Mouse (Mus musculus) gastrocnemius, adult 18-20 months (tissue): Measurements from ENCODE around the gene Dand5. TPM values are rescaled to one million over a fixed set of nuclear protein-coding genes. Genes with fewer than 3 reads are reported as not detected.
"Not testable (repeated sequence)": the region's sequence is repeated elsewhere in the genome, so short reads cannot be mapped to it uniquely, and the experiment has no call there.

Experiments
- DNase-seq: peaks from one replicate; pipeline ENCODE4 v3.0.0; 2021; ENCODE audit warnings: low spot score
- total RNA-seq, 2 experiments: library from RNA; stranded (reverse); gene quantifications; 2 replicates each; pipeline ENCODE4 v1.2.3; 2021

Dand5 gene
- total RNA-seq, 2 experiments from 2014 or later, result 12.8 to 12.9 TPM

DNA sequence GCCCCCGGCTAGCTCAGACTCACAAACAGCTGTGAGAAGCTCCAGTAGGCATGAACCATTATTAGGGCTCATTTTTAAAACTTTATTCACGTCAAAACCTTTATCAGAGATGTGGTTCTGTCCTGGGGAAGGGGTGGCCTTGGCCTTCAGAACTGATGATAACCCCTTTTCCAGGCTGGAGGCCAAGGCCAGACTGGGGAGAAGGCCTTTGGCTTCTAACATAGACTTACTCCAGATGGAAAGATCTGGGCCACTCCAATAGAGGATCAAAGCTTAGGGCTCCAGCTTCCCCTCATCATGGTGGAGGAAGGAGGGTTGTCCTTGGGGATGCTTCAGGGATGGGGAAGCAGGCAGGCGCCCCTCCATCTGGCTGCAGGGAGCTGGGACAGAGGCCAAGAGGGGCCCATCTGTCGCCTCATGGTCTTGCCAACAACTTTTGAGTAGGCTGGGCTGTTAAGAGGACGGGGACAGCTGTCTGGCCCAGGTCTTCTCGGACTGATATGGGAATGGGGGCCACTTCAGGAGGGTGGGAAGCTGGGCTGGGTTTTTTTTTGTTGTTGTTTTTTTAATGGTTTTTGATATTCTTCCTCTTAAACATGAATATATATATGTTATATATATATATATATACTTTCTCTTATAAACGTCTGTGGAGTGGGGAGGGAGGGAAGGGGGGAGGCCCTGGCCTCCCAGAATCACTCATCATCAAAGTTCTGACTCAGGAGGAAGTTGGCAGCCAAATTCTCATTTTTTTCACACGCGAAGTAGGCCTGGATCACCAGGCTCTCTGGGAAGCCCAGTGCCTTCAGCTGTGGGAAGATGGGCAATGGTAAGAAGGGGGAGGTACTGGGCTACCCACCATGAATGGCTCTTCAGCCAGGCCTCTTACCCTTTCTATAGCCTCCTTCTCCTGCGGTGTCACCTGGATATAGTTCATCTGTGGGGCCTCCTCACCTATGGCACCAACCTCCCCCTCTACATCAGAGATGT, 12.5 kb upstream of the Dand5 start:
- no peak for DNase-seq

- no peak for DNase-seq
Measured at GRCm38 (mm10) chr8:84834002-84834865, 11.6 kb upstream of the Dand5 start.

DNA sequence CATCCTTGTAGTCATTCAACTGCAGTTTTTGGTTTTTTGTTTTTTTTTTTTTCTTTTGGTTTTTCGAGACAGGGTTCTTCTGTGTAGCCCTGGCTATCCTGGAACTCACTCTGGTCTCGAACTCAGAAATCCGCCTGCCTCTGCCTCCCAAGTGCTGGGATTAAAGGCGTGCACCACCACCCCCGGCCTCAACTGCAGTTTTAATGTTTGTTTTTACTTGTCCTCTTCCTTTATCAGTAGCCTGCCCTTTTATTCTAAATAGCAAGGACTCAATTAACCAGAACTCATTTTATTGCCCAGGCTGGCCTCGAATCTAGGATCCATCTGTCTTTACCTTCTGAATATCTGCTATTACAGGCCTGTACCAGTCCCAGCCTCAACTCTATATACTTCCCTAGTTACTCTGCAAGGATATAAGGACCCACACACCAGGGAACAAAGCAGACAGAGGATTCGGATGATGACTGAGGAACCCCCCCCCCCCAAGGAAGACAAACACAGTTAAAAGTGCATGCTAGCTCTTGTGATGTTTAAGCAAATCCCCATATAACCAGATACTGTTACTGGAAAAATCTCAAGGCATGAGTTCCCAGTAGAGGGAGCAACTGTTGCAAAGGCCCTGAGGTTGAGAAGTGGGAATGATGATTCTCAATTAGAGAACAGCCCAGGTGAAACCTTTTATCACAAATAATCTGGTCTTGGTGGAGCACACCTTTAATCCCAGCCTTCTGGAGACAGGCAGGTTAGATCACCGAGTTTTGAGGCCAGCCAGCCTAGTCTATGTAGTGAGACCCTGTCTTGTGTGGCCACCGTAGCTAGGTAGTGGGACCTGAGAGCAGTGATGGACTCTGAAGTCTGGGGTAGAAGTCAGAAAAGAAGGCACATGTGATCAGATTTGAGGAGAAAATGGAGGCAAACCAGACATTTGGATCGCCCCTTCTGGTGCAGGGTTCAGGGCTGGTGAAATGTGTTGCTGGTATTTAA, 10.4 kb upstream of the Dand5 start:
- no peak for DNase-seq

- peak; percentile 75 for DNase-seq
Measured at GRCm38 (mm10) chr8:84832034-84832717, 9.6 kb upstream of the Dand5 start.

- peak; percentile 70 for DNase-seq
Measured at GRCm38 (mm10) chr8:84831490-84831889, 8.9 kb upstream of the Dand5 start, which contains the start of gene Gadd45gip1. Gene Gadd45gip1, plus strand, starts transcription at chr8:84831522.

DNA sequence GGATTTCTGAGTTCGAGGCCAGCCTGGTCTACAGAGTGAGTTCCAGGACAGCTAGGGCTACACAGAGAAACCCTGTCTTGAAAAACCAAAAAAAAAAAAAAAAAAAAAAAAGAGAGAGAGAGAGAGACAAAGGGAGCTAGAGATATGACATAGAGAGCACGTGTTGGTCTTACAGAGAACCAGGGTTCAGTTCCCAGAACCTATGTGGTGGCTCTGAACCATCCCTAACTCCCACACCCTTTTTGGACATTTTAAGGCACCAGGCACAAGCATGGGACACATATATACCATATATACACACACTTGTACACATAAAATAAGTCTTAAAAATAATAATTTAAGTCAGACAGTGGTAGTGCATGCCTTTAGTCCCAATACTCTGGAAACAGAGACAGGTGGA, 3.9 kb upstream of the Dand5 start:
- not testable (repeated sequence) for DNase-seq

DNA sequence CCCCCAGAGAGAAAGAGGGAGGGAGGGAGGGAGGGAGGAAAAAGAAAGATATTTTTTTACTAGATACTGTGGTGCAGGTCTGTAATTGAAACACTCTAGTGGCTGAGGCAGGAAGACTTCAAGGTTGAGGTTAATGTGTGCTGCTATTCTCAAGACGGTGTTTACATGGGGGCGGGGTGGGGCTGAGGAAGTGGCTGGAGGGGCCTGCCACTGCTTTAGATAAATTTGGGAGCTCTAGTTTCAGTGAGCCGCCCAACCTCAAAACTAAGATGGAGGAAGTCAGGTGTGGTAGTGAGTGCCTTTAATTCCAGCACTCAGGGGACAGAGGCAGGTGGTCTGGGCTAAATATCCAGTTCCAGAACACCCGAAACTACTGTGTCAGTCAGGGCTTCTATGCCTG, 3.0 kb upstream of the Dand5 start:
- no peak for DNase-seq

GRCm38 (mm10) chr8:84823653-84824052, 1.0 kb upstream of the Dand5 start:
- DNase-seq, result no peak

- DNase-seq, result no peak
Measured at GRCm38 (mm10) chr8:84816117-84816516, 6.5 kb downstream of the Dand5 start.

GRCm38 (mm10) chr8:84815547-84815946, 7.1 kb downstream of the Dand5 start:
- DNase-seq, result peak; percentile 99

GRCm38 (mm10) chr8:84814555-84815441, 7.8 kb downstream of the Dand5 start:
- DNase-seq, result no peak

DNA sequence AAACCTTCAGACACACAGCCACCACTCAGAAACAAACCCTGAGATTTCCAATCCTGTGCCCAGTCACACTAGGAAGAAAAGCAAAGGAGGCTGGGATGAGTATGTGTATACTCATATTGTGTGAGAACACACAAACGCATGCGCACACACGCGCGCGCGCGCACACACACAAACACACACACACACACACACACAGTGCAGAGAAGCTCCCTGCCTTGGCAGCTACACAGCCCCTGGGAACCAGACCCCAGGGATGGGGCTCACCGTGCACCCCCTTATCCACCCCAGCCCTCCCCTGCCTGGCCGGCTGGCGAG, 8.4 kb downstream of the Dand5 start:
- DNase-seq, result no peak

DNA sequence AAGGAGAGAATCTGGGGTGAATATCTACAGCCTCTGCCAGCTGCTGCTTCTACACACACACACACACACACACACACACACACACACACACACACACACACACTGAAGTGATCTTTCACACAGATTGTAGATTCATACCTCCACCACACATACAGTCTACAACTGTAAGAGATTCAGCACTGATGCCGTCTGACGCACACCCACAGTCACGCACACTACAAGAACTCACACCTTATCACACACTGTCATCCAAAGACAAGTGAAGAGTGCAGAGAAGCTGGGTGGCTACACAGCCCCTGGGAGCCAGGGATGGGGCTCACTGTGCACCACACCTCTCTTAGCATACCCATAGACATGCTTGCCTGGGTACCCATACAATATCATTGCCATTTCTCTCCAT, 8.8 kb downstream of the Dand5 start:
- no peak for DNase-seq

DNA sequence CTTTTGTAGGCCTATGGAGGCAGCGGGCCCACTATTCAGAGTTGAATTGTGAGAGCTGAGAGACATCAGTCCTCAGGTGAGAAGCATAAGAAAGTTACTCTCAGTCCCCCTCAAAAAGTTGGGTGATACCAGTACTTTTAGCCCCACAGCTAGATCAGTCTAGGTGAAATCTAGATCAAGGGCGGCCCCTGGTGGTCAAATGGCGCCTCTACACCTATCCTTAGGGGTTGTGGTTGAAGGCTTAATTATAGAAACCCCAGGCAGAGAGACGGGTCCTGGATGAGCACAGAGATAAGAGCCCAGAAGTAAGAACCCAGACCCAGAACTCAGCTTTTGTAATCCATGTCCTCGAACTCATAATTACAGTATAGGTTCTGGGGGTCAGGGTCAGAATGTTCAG, 9.6 kb downstream of the Dand5 start:
- peak; percentile 91 for DNase-seq

DNA sequence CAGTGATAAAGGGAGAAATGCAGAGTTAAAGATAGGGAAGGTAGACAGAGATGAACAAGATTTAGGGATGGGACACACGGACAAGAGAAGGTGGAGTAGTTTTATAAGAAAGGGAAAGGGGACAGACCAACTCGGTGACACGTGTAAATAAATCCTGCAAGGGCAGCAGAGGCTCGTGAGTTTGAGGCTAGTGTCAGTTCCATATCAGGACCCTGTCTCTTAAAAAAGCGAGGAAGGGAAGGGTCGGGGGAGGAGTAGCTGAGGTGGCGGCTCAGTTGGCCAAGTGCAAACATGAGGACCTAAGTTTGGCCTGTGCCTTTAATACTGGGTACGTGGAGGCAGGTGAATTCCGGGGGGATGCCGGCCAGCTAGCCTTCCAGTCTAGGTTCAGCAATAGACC, 11.3 kb downstream of the Dand5 start:
- DNase-seq, result no peak

DNA sequence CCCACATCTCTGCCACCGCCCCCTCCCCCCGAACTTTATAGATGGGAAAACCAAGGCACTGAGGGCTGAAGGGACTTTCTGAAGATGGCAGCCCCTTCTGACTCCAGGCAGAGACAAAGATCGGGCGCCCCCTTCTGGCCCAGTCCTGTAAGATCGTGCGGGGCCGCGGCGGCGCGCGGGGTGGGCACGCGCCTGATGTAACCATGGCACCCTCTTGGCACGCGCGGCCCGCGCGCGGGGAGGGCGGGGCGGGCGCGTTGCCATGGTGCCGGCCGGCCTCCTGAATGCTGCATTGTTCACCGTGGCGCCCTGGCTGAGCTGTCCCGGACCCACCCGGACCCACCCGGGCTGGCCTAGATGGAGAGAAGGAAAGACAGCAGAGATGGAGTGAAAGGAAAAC, 11.7 kb downstream of the Dand5 start:
- DNase-seq, result peak; percentile 92

DNA sequence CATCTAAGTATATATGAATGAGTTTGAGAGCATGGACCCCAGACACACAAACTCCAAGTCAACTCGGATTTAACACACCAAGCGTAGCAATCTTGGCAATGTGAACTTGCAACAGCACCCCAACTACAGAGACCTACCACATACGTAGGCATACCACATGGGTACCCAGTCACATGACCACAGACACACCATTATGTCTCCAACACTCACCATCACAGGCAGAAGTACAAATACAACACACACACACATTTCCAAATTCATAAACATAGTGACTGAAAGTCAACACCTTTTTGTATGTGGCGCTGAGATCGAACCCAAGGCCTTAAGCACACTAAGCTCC, 12.7 kb downstream of the Dand5 start:
- DNase-seq, result no peak

- DNase-seq, result no peak
Measured at GRCm38 (mm10) chr8:84809109-84809940, 13.3 kb downstream of the Dand5 start.

GRCm38 (mm10) chr8:84806031-84806430, 16.6 kb downstream of the Dand5 start:
- no peak for DNase-seq
